Mouse (Mus musculus) brain, embryonic 14.5 days (tissue): ENCODE results near the gene Fgf4.

Source experiments
- CTCF ChIP-seq: fragments of 200-500 bp; IDR thresholded peaks from 2 replicates; pipeline ENCODE4 v1.5.1; 2012; ENCODE audit warnings: inconsistent platforms, mild to moderate bottlenecking, moderate library complexity, borderline replicate concordance; ENCODE audit not compliant: insufficient read depth, insufficient read length; ENCODE audit errors: extremely low read depth
- POLR2A ChIP-seq: fragments of 200-500 bp; IDR thresholded peaks from 2 replicates; pipeline ENCODE4 v1.6.1; 2012; ENCODE audit warnings: mild to moderate bottlenecking, inconsistent platforms, borderline replicate concordance; ENCODE audit not compliant: poor library complexity, insufficient read depth, insufficient read length, severe bottlenecking; ENCODE audit errors: extremely low read depth

GRCm38 (mm10) chr7:144912897-144913296 is 65.7 kb downstream of the Fgf4 start:
- TF ChIP-seq CTCF (no peak), POLR2A (no peak)
